Mouse (Mus musculus) fat pad, adult 2 months (tissue): ENCODE data around the gene Hsph1.

Experiments
- DNase-seq: peaks from one replicate; pipeline ENCODE4 v3.0.0-alpha.2; 2011; ENCODE audit warnings: low read depth, low spot score; ENCODE audit errors: extremely low read depth

Gene Hsph1

GRCm38 (mm10) chr5:149594215-149594614 is 42.0 kb downstream of the Hsph1 start:
- DNase-seq, result no peak

- no peak for DNase-seq
Observed at GRCm38 (mm10) chr5:149589932-149590331, 46.2 kb downstream of the Hsph1 start.

- no peak for DNase-seq
Observed at GRCm38 (mm10) chr5:149588814-149589534, 47.2 kb downstream of the Hsph1 start.

GRCm38 (mm10) chr5:149587327-149587895 is 48.8 kb downstream of the Hsph1 start:
- DNase-seq, result no peak

- no peak for DNase-seq
Observed at GRCm38 (mm10) chr5:149585910-149586309, 50.3 kb downstream of the Hsph1 start.

- DNase-seq, result no peak
Observed at GRCm38 (mm10) chr5:149585231-149585630, 50.9 kb downstream of the Hsph1 start.

- DNase-seq, result no peak
Observed at GRCm38 (mm10) chr5:149584154-149584655, 52.0 kb downstream of the Hsph1 start.

GRCm38 (mm10) chr5:149583507-149583906 is 52.7 kb downstream of the Hsph1 start:
- DNase-seq, result no peak

GRCm38 (mm10) chr5:149582642-149583262 is 53.4 kb downstream of the Hsph1 start:
- DNase-seq, result no peak

GRCm38 (mm10) chr5:149577449-149577848 is 58.7 kb downstream of the Hsph1 start:
- no peak for DNase-seq

- no peak for DNase-seq
Observed at GRCm38 (mm10) chr5:149576977-149577376, 59.2 kb downstream of the Hsph1 start.

GRCm38 (mm10) chr5:149568993-149569392 is 67.2 kb downstream of the Hsph1 start:
- no peak for DNase-seq

GRCm38 (mm10) chr5:149566957-149567356 is 69.2 kb downstream of the Hsph1 start:
- DNase-seq, result no peak

GRCm38 (mm10) chr5:149566026-149566425 is 70.2 kb downstream of the Hsph1 start:
- DNase-seq, result no peak
